Mouse (Mus musculus) liver, embryonic 14.5 days (tissue): ENCODE measurements at regions not wholly inside any gene's neighbourhood (a gene's known extent, or its start where the extent isn't known, plus 50 kb on each side); places are given as distances from the start of the nearest gene placed in this dataset.

Experiments
- ATAC-seq: fragments of 200-750 bp; cut with Nextera tagmentation; 2 replicates; pipeline ENCODE4 v1.8.0; 2017; ENCODE audit warnings: moderate number of reproducible peaks, mild to moderate bottlenecking, moderate library complexity; ENCODE audit not compliant: insufficient read depth
- DNase-seq, 3 experiments: peaks; one replicate each; pipeline ENCODE4 v3.0.0-alpha.2; 2012 to 2013; ENCODE audit warnings: low read depth in 3 of 3, low spot score in 3 of 3
- H3K27ac ChIP-seq: fragments of 300-500 bp; sonication (generic); 2 replicates; pipeline ENCODE4 v1.5.1; 2014; ENCODE audit warnings: moderate library complexity, mild to moderate bottlenecking, control low read depth, inconsistent platforms
- H3K27me3 ChIP-seq: fragments of 300-500 bp; sonication (generic); 2 replicates; pipeline ENCODE4 v1.6.1; 2014; ENCODE audit warnings: mild to moderate bottlenecking, low read length, moderate library complexity; ENCODE audit not compliant: control insufficient read depth, insufficient read depth
- H3K36me3 ChIP-seq: fragments of 300-500 bp; sonication (generic); replicated peaks from 2 replicates; pipeline ENCODE4 v1.6.1; 2014; ENCODE audit warnings: low read depth; ENCODE audit not compliant: control insufficient read depth, insufficient read depth
- H3K4me1 ChIP-seq, 2 experiments: fragments of 200-500 bp in 1 of 2; fragments of 300-500 bp in 1 of 2; sonication (generic) in 1 of 2; replicated peaks; 2 replicates each; pipeline ENCODE4 v1.6.1; 2012 to 2014; ENCODE audit warnings: antibody characterized with exemption in 1 of 2, inconsistent platforms in 1 of 2, low read length in 1 of 2; ENCODE audit not compliant: control insufficient read depth in 2 of 2, insufficient read depth in 2 of 2
- H3K4me2 ChIP-seq: fragments of 300-500 bp; sonication (generic); 2 replicates; pipeline ENCODE4 v1.6.1; 2014; ENCODE audit warnings: low read depth, mild to moderate bottlenecking, control low read depth, moderate library complexity
- H3K4me3 ChIP-seq, 2 experiments: fragments of 200-500 bp in 1 of 2; fragments of 300-500 bp in 1 of 2; sonication (generic) in 1 of 2; 2 replicates each; pipeline ENCODE4 v1.5.1; 2012 to 2014; ENCODE audit warnings: low read depth in 2 of 2, low read length in 2 of 2, mild to moderate bottlenecking in 2 of 2, control low read depth in 1 of 2, inconsistent platforms in 1 of 2, moderate library complexity in 1 of 2; ENCODE audit not compliant: insufficient read depth in 1 of 2
- H3K9ac ChIP-seq: fragments of 300-500 bp; sonication (generic); replicated peaks from 2 replicates; pipeline ENCODE4 v1.6.1; 2014; ENCODE audit warnings: mild to moderate bottlenecking, control low read depth, moderate library complexity
- H3K9me3 ChIP-seq: fragments of 300-500 bp; sonication (generic); 2 replicates; pipeline ENCODE4 v1.6.1; 2016; ENCODE audit warnings: low read length, mixed read lengths; ENCODE audit not compliant: control insufficient read depth
- CTCF ChIP-seq: IDR thresholded peaks from 2 replicates; pipeline ENCODE4 v1.5.1; 2016; ENCODE audit warnings: antibody characterized with exemption, low read depth, control low read depth
- EP300 ChIP-seq: IDR thresholded peaks from 2 replicates; pipeline ENCODE4 v1.6.1; 2016; ENCODE audit warnings: antibody characterized with exemption, low read depth
- WGBS: fragments of 180-500 bp; shearing (Covaris S2); extraction: QIAGEN DNeasy Blood & Tissue Kit; methylation state at CpG from one replicate; pipeline ENCODE4 v1.1.7; 2014; ENCODE audit not compliant: insufficient replicate concordance; 5-methylcytosine and 5-hydroxymethylcytosine counted together

- Histone ChIP-seq H3K27ac (no peak overlapping the region), H3K36me3 (no peaks in the 10 kb centered on the region), H3K4me1 (peaks cover 0 to 7% of the 10 kb centered on the region in 2 experiments; a peak in 1 of 4 replicates), H3K27me3 (no peaks in the 10 kb centered on the region), H3K4me2 (no peak overlapping the region), H3K9ac (no peak overlapping the region), H3K4me3 (no peak overlapping the region), H3K9me3 (no peaks in the 10 kb centered on the region)
- ATAC-seq: peak; percentile 57; the same call in 1 of the 2 replicates
- no peak for DNase-seq
- WGBS: 62% methylated on average over 4 of the region's 4 CpGs
- no peak for TF ChIP-seq CTCF
- no peak for TF ChIP-seq EP300
Observed at GRCm38 (mm10) chr9:43667974-43668373, 75.8 kb upstream of the Nectin1 start.

GRCm38 (mm10) chr9:43668731-43669130, 75.1 kb upstream of the Nectin1 start:
- ATAC-seq: no peak
- whole genome bisulfite sequencing: 65% methylated on average over 7 of the region's 7 CpGs
- peaks cover 0 to 7% of the 10 kb centered on the region in 2 experiments; a peak in 1 of 4 replicates for H3K4me1 ChIP-seq

GRCm38 (mm10) chr9:43670563-43670962, 73.2 kb upstream of the Nectin1 start:
- Histone ChIP-seq H3K27me3 (no peaks in the 10 kb centered on the region), H3K27ac (no peak overlapping the region), H3K9ac (no peak overlapping the region), H3K4me3 (no peak overlapping the region), H3K36me3 (no peaks in the 10 kb centered on the region), H3K4me1 (peaks cover 0 to 7% of the 10 kb centered on the region in 2 experiments; a peak in 1 of 4 replicates), H3K4me2 (no peak overlapping the region), H3K9me3 (no peaks in the 10 kb centered on the region)
- no peak for ATAC-seq
- 30% methylated on average over 5 of the region's 5 CpGs for WGBS
- DNase-seq: no peak
- TF ChIP-seq CTCF: no peak
- no peak for TF ChIP-seq EP300

More at GRCm38 (mm10) chr9:43668731-43669130, 75.1 kb upstream of the Nectin1 start:
- no peak for DNase-seq
- no peak overlapping the region for H3K9ac ChIP-seq
- no peak overlapping the region for H3K4me2 ChIP-seq
- no peak overlapping the region for H3K27ac ChIP-seq
- TF ChIP-seq CTCF: no peak
- TF ChIP-seq EP300: no peak
- H3K4me3 ChIP-seq: no peak overlapping the region
- H3K9me3 ChIP-seq: no peaks in the 10 kb centered on the region
- H3K27me3 ChIP-seq: no peaks in the 10 kb centered on the region
- no peaks in the 10 kb centered on the region for H3K36me3 ChIP-seq

GRCm38 (mm10) chr9:43673171-43673680, 70.6 kb upstream of the Nectin1 start:
- H3K36me3 ChIP-seq: no peaks in the 10 kb centered on the region
- no peak overlapping the region for H3K27ac ChIP-seq
- H3K4me2 ChIP-seq: no peak overlapping the region
- WGBS: 40% methylated on average over 4 of the region's 4 CpGs
- ATAC-seq (no peak), DNase-seq (no peak)
- H3K4me1 ChIP-seq: no peaks in the 10 kb centered on the region; a peak in 1 of 4 replicates
- no peak overlapping the region for H3K4me3 ChIP-seq
- no peaks in the 10 kb centered on the region for H3K27me3 ChIP-seq
- no peak overlapping the region for H3K9ac ChIP-seq
- TF ChIP-seq CTCF (no peak), EP300 (no peak)
- H3K9me3 ChIP-seq: no peaks in the 10 kb centered on the region

GRCm38 (mm10) chr9:43674321-43674720, 69.5 kb upstream of the Nectin1 start:
- H3K36me3 ChIP-seq: no peaks in the 10 kb centered on the region
- no peak overlapping the region for H3K27ac ChIP-seq
- H3K4me3 ChIP-seq: no peak overlapping the region
- DNase-seq (no peak), ATAC-seq (no peak)
- TF ChIP-seq CTCF: no peak
- no peak for TF ChIP-seq EP300
- WGBS: 13% methylated on average over 8 of the region's 8 CpGs
- no peak overlapping the region for H3K9ac ChIP-seq
- H3K4me2 ChIP-seq: no peak overlapping the region
- H3K27me3 ChIP-seq: no peaks in the 10 kb centered on the region
- H3K4me1 ChIP-seq: no peaks in the 10 kb centered on the region; a peak in 1 of 4 replicates
- H3K9me3 ChIP-seq: no peaks in the 10 kb centered on the region
